Mouse (Mus musculus) kidney, adult 11 months (tissue): ENCODE results near the gene Tspan1.

ENCODE experiments used
- DNase-seq: peaks from one replicate; pipeline ENCODE4 v3.0.0; 2022

Gene Tspan1

DNA sequence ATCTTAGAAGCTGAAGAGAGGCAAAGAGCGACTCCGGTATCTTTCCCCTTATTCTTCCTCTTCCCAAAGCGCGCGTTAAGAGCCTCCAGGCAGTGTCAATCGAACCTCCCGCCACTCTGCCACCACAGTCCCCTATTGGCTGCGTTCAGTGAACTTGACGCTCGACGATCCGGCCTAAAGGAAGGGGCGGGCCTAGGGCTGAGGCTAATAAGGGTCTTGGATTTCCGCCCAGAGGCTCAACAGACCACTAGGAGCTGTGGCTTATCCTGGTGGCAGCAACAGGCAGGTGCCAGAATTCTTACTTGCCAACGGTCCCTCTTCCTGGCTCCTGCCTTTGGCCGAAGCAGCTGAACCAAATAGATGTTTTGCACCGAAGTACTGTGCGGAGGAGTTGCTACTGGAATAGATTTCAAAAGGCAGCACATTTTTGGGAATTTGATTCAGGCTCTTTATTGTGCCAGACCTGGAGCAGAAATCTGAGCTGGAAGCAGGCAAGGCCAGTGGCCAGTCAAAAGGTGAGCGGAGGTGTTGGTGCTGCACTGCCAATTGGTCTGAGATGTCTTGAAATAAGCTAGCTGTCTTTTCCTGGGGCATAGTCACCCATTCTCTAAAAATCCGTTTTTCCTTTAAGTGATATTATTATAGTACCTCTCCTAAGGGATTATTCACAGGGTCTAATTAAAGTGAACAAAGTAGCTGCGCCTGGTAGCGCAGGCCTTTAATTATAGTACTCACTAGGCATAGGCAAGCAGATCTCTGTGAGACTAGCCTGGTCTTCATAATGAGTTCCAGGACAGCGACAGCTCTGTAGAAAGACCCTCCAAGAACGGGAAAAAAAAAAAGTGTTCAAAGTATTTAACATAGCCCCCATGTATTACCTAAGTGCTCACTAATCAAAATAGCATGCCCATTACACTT, 43.5 kb downstream of the Tspan1 start, which contains the start of the genes Rad54l and Pomgnt1:
Gene Rad54l (minus strand): TSS at position 89 of the 918 bp plus-strand sequence.
Gene Pomgnt1 (plus strand): TSS at position 239 of the 918 bp plus-strand sequence.
- DNase-seq, result peak; percentile 75

DNA sequence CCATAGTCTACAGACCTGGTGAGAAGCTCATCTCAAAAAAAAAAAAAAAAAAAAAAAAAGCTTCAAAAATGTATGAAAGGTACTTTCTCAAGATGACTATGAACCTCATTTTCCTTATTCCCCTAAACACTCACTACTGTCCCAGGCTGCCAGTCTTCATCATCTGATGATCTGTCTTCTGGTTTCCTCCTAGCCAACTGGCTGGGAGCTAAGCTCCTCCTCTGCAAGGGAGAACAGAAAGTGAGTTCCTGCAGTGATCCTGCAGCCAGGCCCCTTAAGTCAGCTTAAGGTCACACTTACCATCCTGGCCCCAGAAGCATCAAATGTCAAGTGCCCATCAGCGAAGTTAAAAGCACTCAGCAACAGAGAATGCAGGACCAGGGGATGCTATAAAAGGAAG, 44.6 kb downstream of the Tspan1 start:
- DNase-seq, result no peak
